Mouse (Mus musculus): ENCODE measurements around the gene Gng2.

The Gng2 gene

DNA sequence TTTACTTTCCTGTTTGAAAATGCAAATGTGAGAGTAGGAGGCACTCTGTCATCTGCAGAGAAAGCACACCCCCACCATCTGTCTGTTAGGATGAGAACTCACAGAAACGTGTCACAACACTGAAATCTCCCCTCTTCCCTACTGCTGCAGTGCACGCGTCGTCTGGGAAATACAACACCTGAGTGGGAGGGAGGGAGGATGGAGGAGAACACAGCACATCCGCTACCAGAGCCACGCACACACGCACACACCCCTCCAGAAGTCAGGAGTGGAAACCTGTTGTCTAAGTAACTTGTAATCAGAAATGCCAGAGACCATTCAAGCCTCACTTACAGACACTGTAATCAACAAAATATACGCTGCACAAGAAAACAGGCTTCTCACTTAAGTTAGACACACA, 9.9 kb downstream of the Gng2 start:
- POLR2A ChIA-PET = interaction anchor here in 2 of 4 experiments (1.5 to 2.0 kb wide), 2 partner anchors 10 to 81 kb away, joined by 3 to 19 read pairs; partner anchors contain the start of gene Gng2 (in 1 of the 2)
- CTCF ChIA-PET = interaction anchor here in 1 of 4 experiments (1.5 kb wide), 1 partner anchor 109 kb away, joined by 3 read pairs; no protein-coding TSS in a partner anchor

DNA sequence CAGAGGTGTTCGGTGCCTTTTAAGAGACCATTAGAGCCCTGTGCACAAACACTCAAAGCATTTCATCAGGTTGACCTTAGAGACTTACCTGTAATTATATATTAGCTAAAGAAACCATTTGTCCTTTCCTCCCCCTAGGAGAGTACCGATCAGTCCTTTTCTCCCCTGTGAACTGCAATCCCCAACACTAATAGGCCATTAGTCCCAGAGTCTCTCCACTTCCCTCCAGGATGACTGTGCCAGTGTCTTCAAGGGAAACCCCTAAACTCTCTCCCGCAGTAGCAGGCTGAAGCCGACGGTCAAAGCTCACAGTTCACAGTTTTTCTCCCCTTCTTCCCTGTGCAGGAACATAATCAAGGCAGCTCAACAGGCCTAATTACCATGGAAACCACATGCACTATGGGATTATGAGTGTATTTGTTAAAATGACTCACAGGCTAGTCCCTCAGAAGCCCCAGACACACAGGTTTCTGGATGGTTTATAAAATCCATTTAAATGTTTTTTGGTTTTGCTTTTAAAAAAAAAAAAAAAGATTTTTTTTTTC, 13.4 kb downstream of the Gng2 start:
- ChIA-PET POLR2A (interaction anchor here in 1 of 4 experiments (0.9 to 1.0 kb wide), 2 partner anchors 13 to 23 kb away, joined by 3 read pairs; no protein-coding TSS in a partner anchor), CTCF (no interaction called here)

DNA sequence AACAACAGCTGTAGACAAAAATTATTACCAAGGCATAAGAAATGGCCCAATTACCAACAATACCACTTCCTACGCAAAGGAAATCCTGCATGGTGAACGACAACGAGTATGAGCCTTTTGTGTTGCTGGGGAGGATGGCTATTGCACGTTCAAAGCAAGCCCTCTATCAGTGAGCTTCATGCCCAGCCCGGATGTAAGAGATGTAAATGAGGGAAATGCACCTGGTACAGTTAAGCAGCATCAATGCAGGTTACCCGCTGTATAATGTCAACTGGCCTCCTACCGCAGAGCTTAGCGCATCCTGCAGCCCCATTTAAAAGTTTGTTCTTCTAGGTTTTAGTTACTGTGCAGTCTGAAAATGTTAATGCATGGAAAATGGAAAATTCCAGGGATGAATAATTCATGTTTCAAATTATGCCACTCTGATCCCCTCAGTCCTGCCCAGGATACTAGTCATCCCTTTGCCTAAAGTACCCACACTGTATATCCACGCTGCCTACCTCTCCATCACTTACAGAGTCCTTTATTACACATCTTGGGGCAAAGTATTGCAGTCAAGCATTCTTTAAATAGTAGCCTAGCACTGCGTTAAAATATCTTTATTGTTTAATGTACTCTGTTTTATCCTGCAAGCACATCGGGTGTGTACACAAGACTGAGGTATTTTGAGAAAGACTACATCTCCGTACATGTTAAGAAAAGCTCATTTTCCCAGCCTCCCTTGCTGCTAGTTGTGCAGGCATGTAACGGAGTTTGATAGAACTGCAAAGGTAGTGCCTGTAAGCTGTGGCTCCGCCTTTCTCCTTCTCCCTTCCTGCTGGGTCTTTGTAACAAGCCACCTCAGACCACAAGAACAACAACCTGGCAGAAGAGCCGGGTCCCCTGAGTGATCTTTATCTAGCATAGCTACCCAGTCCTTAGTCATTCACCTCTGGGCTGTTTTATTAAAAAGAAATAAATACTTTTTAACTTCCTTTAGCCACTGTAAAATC, 15.2 kb downstream of the Gng2 start:
- CTCF ChIA-PET = interaction anchor here in 1 of 4 experiments (0.7 kb wide), 1 partner anchor 106 kb away, joined by 3 read pairs; no protein-coding TSS in a partner anchor
- POLR2A ChIA-PET = interaction anchor here in 3 of 4 experiments (0.7 to 1.7 kb wide), 10 partner anchors 9 to 109 kb away, joined by 3 to 5 read pairs (median 3); no protein-coding TSS in a partner anchor

DNA sequence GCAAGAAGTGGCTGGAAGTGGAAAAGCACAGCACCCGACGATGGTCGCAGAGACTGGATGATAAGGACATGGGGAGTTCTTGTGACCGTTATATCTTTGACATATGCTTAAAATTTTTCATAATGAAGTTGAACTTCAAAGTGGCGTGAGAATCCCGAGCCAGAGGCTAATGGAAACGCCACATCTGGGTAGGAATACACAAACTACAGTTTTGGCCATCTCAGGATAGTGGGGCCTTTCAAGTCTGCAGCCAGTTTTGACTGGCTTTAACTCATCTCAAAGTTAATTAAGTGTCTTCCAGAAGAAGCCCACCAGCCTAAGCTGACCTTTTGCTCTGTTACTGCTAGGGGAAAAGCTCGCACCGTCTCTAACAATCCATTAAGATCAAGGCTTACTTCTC, 17.6 kb downstream of the Gng2 start:
- CTCF ChIA-PET = no interaction called here

DNA sequence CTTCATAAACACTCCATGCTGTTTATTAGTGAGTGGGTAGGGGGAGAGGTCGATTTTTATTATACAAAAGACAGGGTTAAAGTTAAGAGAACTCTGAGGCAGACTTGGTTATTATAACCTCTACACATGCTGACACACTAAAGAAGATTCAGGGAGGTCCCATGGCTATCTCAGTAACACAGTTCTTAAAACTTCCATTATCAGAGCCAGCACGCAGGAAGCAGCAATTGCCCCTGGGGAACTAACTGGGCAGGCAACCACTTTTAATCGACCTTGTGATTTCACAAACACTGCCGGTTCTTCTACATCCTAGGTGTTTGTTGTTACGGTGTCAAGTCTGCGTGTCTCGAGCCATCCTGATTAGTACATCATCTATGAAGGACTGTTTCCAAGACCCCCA, 22.4 kb downstream of the Gng2 start:
- ChIA-PET CTCF (no interaction called here), POLR2A (no interaction called here)

More for the DNA sequence above, 17.6 kb downstream of the Gng2 start:
- POLR2A ChIA-PET = interaction anchor here in 3 of 4 experiments (0.6 to 1.8 kb wide), 6 partner anchors 9 to 29 kb away, joined by 3 to 6 read pairs (median 4); no protein-coding TSS in a partner anchor

DNA sequence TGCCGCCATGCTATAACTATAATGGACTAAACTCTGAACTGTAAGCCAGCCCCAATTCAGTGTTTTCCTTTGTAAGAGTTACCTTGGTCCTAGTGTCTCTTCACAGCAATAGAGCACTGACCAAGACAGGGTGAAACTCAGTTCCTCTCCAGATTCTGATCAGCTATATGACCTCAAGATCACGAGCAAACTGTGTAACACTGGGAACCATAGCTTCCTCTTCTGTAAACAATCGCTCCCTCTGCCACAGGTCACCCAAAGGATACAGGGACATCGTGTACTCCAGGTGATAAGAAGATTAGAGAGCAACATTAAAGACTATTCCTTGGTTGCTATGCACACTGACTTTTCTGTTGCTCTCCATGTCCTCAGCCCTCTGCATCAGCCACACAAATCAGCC, 26.6 kb downstream of the Gng2 start:
- ChIA-PET POLR2A (interaction anchor here in 3 of 4 experiments (0.6 to 2.2 kb wide), 7 partner anchors 9 to 92 kb away, joined by 3 to 6 read pairs (median 3); no protein-coding TSS in a partner anchor), CTCF (interaction anchor here in 1 of 4 experiments (0.9 kb wide), 1 partner anchor 22 kb away, joined by 3 read pairs; no protein-coding TSS in a partner anchor)

DNA sequence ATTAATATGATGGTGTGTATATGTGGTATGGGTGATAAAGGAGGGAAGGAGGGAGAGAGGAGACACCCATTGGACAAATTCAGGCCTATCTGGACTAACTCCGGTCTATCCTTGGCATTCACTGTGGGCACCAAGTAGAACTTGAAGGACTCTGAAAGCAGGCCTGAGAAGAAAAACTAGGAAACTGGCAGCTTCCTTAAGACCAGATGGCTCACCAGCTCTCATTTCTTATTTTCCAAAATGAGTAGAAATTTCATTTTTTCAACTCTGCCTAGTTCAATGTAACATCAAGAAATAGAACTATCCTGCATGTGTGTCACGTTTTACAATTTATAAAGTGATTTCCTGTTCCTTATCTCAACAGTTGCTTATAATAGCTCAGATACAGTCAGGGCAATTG, 28.0 kb downstream of the Gng2 start:
- ChIA-PET CTCF (interaction anchor here in 2 of 4 experiments (0.6 kb wide), 2 partner anchors 81 to 137 kb away, joined by 3 read pairs; no protein-coding TSS in a partner anchor), POLR2A (interaction anchor here in 2 of 4 experiments (0.6 to 2.2 kb wide), 3 partner anchors 11 to 28 kb away, joined by 3 to 6 read pairs (median 5); no protein-coding TSS in a partner anchor)

DNA sequence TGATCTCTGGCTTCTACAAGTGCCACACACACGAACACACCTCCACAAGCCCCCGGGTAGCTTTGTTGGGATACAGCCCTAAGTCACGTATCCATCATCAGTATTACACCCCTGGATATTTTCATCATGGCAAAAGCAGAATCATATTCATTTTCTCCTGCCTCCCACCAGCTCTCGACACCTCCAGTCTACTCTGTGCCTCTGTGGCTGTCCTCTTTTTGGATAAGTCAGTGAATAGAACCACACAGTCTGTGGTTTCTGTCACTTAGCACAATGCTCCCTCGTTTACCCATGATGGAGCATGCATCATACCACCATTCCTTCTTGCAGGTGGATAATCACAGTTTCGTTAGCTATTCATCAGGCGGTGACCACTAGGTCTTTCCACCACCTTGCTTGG, 31.2 kb downstream of the Gng2 start:
- POLR2A ChIA-PET = interaction anchor here in 2 of 4 experiments (0.6 to 2.4 kb wide), 11 partner anchors 12 to 195 kb away, joined by 3 to 8 read pairs (median 3); partner anchors contain the start of gene Nid2 (in 1 of the 2)

DNA sequence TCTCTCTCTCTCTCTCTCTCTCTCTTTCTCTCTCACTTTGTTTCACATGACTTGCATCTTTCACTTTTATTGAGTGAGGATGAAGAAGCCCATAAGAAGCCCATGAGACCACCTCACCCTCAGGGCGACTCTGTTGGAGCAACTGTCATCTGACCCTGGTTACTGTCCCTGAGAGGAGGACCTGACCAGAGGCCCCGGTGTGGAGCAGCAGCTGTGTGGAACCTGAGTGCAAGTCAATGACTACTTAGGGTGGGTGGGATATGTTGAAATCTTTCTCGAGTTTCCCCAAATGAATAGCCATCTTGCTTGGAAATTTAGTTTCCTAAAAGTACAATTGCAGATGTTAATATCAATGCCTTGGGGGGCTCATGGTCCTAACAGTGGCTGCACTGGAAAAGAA, 34.7 kb downstream of the Gng2 start:
- CTCF ChIA-PET = interaction anchor here in 1 of 4 experiments (0.6 kb wide), 1 partner anchor 127 kb away, joined by 3 read pairs; no protein-coding TSS in a partner anchor
- POLR2A ChIA-PET = interaction anchor here in 2 of 4 experiments (0.6 to 1.4 kb wide), 5 partner anchors 11 to 105 kb away, joined by 3 to 4 read pairs (median 3); no protein-coding TSS in a partner anchor

More for the DNA sequence above, 31.2 kb downstream of the Gng2 start:
- CTCF ChIA-PET = no interaction called here

DNA sequence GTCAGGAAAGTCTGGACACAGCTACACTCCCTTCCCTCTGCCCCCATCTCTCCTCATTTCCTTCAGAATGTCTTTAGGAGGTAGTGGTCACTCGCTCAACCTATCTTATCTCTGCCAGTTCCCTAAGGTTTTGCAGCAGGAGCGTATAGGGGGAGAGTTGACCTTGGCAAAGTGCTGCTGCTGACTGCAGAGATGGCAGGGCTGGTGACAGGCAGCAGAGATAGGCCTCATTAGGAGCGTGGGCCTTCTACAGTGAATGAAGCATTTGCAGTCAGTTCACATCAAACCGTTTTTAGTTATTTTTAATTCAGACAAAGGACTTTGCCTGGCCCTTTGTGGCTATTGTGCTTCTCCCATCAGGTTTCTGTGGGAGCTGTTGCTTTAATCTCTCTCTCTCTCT, 35.1 kb downstream of the Gng2 start:
- CTCF ChIA-PET = interaction anchor here in 2 of 4 experiments (0.6 kb wide), 2 partner anchors 18 to 127 kb away, joined by 3 read pairs; no protein-coding TSS in a partner anchor

DNA sequence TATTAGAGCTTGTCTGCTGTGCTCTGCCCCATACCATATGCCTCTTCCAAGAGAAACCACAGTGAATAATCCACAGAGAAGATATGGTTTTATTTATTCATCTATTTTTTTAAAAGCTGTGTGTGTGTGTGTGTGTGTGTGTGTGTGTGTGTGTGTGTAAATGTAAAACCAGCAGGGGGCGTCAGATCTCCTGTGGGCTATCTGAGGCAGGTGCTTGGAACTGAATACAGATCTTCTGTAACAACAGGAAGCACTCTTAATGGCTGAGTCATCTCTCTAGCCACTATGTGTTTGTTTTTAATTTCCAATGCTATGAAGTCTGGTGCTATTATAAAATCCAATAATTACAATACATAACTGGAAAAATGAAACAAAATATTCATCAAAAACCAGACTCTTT, 37.4 kb downstream of the Gng2 start:
- CTCF ChIA-PET = interaction anchor here in 3 of 4 experiments (0.6 to 1.2 kb wide), 5 partner anchors 37 to 231 kb away, joined by 3 to 4 read pairs (median 3); partner anchors contain the start of gene Gng2 (in 1 of the 3)

More for the DNA sequence above, 35.1 kb downstream of the Gng2 start:
- POLR2A ChIA-PET = interaction anchor here in 1 of 4 experiments (0.6 to 1.4 kb wide), 4 partner anchors 11 to 53 kb away, joined by 3 to 4 read pairs (median 3); no protein-coding TSS in a partner anchor

DNA sequence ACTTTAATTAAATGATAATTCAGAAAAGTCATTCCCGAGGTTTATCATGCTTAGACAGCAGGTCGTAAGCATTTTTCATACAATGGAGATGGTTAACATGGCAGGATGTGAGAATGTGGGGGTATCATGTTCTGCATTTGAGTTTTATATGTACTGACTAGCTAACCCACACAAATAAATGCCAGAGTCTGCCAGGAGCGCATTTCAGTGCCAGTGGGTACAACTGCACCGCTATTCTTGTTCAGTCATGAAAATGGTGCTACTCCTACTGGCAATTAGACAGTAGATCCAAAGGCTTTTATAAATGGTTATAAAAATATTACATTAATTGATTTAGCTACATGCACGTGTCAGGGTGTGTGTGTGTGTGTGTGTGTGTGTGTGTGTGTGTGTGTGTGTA, 38.9 kb downstream of the Gng2 start:
- ChIA-PET CTCF (no interaction called here), POLR2A (interaction anchor here in 2 of 4 experiments (1.1 to 1.7 kb wide), 2 partner anchors 9 to 11 kb away, joined by 6 read pairs; no protein-coding TSS in a partner anchor)

More for the DNA sequence above, 37.4 kb downstream of the Gng2 start:
- POLR2A ChIA-PET = interaction anchor here in 3 of 4 experiments (0.6 to 1.7 kb wide), 9 partner anchors 12 to 127 kb away, joined by 3 to 7 read pairs (median 4); partner anchors contain the start of gene Gng2 (in 2 of the 3)

DNA sequence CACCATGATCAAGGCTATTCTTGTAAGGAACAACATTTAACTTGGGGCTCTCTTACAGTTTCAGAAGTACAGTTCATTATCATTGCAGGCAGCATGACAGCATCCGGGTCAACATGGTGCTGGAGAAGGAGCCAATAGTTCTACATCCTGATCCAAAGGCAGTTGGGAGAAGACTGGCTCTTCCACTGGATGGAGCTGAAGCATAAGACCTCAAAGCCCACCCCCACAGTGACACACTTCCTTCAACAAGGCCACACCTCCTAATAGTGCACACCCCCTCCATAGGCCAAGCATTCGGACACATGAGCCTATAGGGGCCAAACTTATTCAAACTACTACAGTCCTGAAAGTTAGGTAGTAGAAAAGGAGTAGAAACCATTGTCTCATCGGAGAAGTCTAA, 42.3 kb downstream of the Gng2 start:
- CTCF ChIA-PET = interaction anchor here in 1 of 4 experiments (1.0 kb wide), 1 partner anchor 76 kb away, joined by 4 read pairs; no protein-coding TSS in a partner anchor

DNA sequence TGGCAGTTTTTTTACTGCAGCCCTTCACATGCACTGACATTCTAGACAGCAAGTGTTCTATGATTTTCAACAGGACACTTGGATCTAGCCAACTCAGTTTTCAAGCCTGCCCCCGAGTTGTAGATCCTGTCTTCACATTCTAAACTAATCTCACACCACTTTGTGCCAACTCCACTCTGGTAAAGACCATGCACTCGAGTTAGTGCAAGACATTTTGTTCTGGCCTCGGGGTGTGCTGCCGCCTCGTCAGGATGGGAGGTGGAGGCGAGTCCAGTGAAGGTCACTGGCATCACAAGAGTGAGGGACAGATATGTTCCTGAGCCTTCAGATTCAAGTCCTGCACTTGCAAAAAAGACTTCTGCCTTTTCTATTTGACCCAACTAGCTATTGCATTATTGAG, 44.1 kb downstream of the Gng2 start:
- POLR2A ChIA-PET = interaction anchor here in 2 of 4 experiments (1.1 to 1.3 kb wide), 2 partner anchors 13 to 43 kb away, joined by 3 read pairs; no protein-coding TSS in a partner anchor
- CTCF ChIA-PET = no interaction called here

More for the DNA sequence above, 42.3 kb downstream of the Gng2 start:
- POLR2A ChIA-PET = interaction anchor here in 3 of 4 experiments (0.5 to 1.5 kb wide), 6 partner anchors 10 to 229 kb away, joined by 3 to 6 read pairs (median 4); no protein-coding TSS in a partner anchor

DNA sequence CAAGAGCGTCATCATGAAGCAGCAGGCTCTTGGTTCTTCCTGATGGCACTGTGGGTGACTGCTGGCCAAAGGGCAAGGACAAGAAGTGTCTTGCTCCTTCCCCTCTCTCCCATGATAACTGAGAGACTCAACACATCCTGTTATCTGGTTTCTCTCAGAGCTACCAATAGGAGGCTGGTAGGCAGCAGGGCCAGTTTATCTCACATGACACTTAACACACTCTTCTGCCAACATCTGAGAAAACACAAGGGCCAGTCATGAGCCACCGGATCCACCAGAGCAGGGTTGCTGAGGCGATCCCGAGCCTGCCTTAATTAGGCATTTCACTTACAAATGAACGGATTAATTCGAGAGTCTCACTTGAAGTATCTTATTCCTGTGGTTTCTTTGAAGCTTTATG, 49.5 kb downstream of the Gng2 start:
- ChIA-PET POLR2A (interaction anchor here (0.6 to 2.6 kb wide), 10 partner anchors 13 to 147 kb away, joined by 3 to 11 read pairs (median 4); no protein-coding TSS in a partner anchor), CTCF (interaction anchor here in 2 of 4 experiments (0.6 to 0.8 kb wide), 2 partner anchors 23 to 43 kb away, joined by 3 to 13 read pairs; no protein-coding TSS in a partner anchor)

DNA sequence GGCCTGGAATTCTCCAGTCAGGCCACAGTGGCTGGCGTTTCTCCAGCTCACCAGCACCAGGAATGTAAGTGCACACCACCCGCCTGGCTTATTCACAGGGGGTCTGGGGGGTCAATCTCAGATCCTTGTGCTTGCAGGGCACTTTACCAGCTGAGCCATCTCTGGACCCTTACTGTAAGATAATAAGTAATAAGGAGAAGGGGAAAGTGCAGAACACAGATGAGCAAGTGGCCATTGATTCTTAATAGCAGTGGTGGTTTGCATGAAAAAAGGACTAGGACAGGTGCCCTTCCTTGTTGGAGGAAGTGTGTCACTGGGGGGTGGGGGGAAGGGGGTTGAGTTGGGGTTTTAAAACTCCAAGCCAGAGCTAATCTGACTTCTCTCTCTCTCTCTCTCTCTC, 50.3 kb downstream of the Gng2 start:
- ChIA-PET POLR2A (interaction anchor here (0.6 to 2.6 kb wide), 12 partner anchors 13 to 147 kb away, joined by 3 to 11 read pairs (median 4); no protein-coding TSS in a partner anchor), CTCF (no interaction called here)

DNA sequence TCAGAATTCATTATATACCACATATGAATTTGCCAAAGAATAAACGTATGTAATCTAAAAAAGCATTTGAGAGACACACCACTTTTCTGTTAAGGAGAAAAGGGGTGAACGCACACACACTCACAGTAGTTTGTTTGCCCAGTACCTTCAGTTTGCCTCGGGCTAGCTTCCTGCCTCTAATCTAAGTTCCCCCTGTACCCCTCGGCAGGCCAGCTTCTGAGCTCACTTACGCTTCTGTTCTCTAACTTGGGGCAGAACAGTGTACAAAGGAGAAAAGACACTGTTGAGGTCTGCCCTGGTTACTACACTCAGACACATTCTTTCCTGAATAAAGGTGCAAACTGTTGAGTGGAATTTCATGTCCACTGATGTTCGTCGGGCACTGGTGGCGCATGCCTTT, 51.1 kb downstream of the Gng2 start:
- ChIA-PET CTCF (no interaction called here), POLR2A (interaction anchor here in 2 of 4 experiments (0.6 to 2.6 kb wide), 10 partner anchors 11 to 84 kb away, joined by 3 to 8 read pairs (median 3); no protein-coding TSS in a partner anchor)

DNA sequence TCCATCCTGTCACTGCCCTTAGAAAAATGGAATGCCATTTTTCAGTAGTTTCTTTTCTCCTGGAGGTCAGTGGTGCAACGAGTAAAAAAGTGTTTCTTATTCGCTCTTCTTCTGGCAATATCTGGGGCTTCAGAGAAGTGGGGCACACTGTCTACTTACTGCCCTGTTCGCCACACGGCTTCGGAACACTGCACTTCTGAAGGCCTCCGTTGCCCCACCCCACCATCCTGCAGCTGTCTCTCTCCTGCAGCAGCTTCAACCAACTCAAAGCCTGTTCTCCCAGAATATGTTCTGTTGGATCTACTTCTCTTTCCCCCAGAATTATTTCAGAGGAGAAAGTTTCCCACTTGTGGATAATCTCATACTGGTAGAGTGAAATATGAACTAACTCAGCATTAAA, 52.3 kb downstream of the Gng2 start:
- ChIA-PET CTCF (no interaction called here), POLR2A (interaction anchor here in 3 of 4 experiments (0.6 to 2.6 kb wide), 10 partner anchors 9 to 67 kb away, joined by 3 to 7 read pairs (median 3); no protein-coding TSS in a partner anchor)

Data from embryonic stem cell, embryonic (primary cell).